Mouse (Mus musculus) spleen, postnatal 36 days (tissue): ENCODE measurements around the gene Cdkn3.
"Not testable (repeated sequence)": the region's sequence is repeated elsewhere in the genome, so short reads cannot be mapped to it uniquely, and the experiment has no call there.

Experiments
- DNase-seq, 2 experiments: peaks; one replicate each; pipeline ENCODE4 v3.0.0; 2022; ENCODE audit warnings: low spot score in 2 of 2, mixed read lengths in 1 of 2

Cdkn3 gene

DNA sequence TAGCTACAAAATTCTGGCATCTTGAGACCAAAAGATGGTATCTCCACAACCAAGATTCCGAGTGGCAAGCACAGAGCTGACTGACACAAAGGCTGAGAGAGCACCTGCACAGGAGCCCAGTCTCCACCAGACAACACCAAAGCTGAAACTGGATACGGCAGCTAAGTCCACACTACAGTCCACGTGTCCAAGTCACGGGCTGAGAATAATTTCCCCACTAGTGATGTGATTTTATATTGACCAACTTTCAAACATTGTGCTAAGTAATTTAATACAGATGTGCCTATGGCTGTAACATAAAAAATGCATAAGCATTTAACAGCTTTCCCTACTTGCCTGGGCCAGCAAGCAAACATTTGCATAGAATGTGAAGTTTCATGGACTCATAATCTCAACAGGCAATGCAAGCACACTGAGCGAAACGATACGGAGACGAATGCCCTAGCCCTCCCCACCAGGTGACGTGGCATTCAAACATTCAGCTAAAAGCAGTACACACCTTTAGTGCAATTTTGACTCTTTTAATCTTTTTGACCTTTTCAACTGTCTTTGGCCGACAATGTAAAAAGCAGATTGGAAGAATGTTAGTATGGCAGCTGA, 23.1 kb downstream of the Cdkn3 start:
- no peak for DNase-seq

DNA sequence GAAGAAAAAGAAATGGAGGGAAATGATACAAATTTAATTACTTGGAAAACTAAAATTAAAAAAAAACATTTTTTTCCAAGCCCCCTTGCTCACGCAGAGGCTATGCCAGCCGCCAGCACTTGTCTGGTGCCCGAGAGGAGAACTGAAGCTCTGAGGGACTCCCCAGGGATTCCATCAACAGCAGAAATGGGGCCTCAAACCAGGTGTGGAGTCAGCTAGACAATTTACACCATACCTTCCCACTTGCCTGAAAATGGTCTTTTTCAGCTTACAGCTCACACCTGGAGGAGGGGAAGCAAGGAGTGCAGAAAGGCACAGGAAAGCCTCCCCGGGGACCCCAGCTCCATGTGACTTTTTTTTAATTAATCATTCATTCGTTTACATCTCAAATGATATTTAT, 24.9 kb downstream of the Cdkn3 start:
- peak; percentile 13 to 25 for DNase-seq

DNA sequence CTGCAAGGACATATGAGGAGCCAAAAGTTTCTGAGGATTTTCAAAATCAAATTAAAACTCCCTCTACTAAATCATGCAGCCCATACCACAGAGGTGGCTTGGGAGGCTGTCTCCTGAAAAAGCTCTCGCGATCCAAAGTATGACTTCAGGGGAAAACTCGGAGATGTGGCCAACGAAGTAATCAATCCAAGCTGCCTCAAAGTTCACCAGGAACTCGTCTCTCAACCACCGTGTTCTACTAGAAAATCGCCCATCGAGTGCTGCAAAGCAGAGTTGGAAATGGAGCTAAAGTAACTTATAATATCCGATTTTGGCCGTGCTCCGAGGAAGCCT, 27.1 kb downstream of the Cdkn3 start:
- DNase-seq = no peak

DNA sequence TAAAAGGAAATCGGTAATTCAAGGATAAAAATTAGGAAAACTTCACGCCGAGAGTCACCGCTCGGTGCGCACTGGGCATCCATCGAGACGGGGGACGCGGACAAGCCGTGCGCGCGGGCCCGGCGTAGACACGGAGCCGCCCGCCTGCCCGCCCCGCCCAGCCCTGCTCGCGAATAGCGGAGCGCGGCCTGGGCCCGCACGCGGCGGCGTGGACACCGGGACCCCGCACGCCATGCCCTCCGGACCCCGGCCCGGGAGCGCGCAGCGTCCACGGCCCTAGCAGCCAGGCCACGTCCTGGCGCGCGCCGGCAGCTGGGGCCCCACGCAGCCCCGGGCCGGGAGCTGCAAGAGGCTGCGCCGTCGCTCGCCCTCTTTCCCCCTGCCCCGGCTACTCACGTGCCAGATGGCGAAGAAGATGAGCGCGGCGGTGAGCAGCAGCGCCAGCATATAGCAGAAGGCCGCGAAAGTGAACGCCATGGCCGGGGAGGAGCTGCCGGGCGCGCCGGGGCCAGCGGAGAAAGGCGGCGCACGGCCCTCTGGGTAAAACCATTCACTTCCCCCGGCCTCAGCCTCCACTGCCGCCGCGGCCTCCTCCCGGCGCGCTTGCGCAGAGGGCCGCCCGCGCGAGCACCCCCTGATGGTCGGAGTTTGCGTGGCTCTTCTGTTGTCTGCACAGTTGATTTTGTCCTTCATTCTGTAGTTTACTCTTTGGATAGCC, 27.6 kb downstream of the Cdkn3 start, which contains the start of gene Cnih1:
Gene Cnih1, minus strand, starts transcription at position 625 of the 718 bp plus-strand sequence.
- DNase-seq = peak; percentile 88 to 91

DNA sequence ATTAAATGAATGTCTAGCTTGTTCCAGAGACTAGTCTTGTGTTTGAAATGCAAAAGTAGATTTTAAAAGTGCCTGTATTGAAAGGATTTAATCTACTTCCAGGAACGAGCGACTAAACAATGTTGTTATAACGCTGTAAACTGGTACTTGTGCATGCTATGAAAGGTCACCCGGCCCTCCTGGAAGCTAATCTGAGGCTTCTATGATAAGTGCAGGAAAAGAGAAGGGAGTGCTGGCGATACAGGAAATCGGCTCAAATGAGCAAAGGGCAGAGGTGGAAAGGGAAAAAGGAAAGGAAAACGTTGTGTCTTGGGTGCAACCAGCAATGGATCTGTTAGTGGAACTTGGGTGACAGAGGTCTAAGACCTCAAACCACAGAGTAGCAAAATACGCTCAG, 28.2 kb downstream of the Cdkn3 start:
- no peak for DNase-seq

DNA sequence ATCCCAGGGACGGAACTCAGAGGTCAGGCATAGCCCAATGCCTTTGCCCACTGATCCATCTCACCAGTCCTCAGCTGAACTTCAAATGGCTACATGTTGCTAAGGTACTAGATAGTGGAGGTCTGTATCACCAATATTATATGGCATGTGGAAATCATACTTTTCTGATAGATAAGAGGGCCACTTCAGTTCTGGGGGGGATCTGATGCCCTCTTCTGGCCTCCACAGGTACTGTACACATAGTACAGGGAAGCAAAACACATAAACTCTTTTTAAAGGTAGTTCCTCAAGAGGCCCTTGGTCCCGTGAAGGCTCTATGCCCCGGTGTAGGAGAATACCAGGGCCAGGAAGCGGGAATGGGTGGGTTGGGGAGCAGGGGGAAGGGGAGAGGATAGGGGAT, 30.0 kb downstream of the Cdkn3 start:
- peak; percentile 25 to 27 for DNase-seq

DNA sequence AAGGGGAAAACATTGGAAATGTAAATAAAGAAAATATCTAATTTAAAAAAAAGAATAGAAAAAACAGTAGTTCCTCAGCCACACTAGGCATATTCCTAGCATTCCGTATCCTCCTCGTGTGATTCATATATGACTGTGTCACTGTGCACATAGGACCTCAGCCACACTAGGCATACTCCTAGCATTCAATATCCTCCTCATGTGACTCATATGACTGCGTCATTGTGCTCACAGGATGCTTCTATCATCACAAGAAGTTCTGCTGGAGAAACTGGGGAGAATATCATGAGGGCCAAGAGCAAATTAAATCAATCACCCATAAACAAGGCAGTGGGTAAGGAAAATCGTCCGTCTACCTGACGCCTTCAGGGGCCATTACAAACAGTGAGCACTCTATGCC, 30.4 kb downstream of the Cdkn3 start:
- DNase-seq = no peak

DNA sequence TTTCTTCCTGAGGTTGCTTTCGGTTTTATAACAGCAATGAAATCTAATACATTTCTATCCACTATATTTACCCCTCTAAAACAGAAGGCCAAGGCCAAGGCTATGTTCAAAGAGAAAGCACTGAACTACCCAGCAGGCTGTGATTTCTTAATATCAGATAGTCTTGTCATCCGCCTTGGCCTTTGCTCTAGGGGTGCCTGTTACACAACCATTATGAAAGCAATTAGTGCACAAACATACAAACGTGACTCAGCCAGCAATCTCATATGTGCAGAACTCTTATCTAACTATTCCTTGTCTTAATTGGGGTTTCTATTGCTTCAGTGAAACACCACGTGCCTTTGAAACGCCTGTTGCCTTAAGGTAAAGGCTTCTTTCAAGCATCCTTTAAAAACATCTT, 33.8 kb downstream of the Cdkn3 start:
- no peak for DNase-seq

DNA sequence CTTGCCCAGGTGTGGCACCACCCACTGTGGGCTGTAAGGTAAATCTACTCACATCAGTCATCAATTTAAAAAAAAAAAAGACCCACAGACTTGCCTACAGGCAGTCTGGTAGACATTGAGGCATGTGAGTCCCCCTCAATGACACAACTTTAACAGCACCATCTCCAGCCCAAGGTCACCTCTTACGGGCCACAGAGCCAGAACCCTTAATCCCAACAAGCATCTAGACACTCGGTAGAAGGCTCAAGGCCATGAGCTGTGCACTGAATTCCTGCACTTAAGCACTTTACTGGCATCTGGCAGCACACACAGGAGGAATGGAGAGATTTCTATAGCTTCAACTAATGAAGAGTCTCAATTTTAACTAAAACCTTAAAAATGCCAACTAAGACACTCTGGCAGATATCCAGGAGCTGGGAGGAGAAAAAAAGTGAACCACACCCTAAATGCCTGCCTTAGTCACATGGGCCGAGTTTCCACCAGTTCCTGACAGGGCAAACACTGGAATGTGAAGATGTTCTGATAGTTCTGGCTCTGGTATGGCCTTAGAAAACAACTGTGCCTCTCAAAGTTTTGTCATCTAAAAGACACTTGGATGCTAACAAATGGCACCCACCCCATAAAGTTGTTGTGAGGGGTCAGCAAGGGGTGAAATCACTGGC, 40.5 kb downstream of the Cdkn3 start:
- peak; percentile 26 to 72 for DNase-seq

DNA sequence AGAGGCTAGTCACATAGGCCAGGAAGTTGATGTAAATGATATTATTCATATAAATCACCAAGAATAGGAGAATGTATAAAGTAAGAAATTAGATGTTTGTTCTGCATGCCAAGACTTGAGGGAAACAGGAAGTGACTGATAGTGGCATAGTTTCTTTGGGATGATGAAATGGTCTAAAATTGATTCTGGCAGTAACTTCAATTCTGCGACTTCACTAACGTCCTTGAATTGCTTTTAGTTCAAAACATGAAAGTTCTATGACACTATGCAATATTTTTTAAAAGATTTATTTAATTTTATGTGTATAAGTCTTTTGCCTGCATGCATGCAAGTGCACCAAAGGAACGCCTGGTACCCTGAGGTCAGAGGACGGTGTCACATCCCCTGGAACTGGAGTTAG, 42.9 kb downstream of the Cdkn3 start:
- DNase-seq = no peak

DNA sequence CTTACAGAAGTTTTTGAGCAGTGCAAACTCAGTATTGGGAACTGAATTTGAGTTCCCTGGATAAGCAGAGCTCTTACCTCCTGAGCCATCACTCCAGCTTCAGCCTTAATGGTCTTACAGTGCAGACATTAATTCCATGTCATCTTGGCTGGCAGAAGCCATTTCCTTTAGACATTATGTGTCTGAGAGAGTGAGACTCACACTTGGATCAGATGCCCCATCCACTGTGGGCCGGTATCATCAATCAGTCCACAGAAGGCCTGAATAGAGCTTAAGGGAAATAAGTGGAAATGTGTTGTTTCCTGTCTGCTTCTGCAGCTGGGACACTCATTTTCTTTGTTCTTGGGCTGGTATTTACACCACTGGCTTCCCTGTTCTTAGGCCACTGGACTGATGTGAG, 43.5 kb downstream of the Cdkn3 start:
- no peak for DNase-seq

DNA sequence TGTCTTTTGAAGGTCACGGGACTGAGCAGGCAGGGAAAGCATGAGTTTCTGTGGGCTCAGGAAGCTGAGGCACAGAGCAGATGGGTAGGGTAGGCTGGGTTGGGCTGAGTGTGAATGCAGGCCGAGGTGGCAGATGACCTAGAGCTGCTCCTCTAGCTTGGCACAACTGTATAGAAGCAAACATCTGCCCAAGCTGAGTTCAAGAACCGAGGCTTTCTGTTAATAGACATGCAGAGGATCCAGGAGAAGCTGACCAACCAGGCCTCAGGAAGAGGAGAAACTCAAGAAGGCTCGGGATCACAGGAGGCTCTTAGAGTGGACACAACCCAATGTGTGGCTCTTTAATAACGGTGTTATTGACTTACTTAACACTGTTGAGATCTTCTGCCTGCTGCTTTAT, 45.8 kb downstream of the Cdkn3 start:
- DNase-seq = no peak

DNA sequence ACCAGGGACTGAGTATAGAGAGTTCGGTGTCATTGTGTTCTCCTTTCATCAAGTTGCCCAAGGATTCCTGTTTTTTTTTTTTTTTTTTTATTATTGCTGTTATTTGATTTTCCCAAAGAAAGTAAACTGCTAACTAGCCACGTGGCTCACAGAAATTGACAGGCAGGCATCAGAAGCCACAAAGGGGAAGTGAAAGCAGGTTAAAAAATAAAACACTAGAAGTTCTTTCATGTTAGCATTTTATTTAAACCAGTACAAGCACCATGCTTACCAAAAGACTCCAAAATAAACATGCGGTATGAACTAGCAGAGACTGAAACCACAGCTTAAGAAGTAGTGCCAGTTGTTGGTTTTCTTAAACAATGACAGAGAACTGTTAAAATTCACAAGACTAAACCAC, 47.6 kb downstream of the Cdkn3 start:
- DNase-seq = peak; percentile 19 to 48

DNA sequence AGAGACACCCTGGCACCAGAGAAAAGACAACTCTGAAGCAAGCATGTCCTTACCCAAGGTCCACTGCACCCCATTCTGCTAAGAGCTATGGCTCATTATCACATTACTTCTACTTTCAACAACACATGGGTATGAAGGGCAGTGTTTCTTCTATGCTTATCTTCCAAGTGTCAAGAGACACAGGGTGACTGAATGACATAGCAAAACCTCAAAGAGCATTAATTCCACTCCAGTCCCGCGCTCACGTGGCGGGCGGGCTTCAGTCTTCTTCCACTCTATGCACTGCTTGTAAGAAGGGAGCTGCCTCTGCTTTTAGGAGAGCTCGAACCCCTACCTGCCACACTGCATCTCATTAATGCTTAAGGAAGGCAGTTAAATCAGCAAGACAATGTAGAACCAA, 55.3 kb downstream of the Cdkn3 start:
- no peak for DNase-seq

DNA sequence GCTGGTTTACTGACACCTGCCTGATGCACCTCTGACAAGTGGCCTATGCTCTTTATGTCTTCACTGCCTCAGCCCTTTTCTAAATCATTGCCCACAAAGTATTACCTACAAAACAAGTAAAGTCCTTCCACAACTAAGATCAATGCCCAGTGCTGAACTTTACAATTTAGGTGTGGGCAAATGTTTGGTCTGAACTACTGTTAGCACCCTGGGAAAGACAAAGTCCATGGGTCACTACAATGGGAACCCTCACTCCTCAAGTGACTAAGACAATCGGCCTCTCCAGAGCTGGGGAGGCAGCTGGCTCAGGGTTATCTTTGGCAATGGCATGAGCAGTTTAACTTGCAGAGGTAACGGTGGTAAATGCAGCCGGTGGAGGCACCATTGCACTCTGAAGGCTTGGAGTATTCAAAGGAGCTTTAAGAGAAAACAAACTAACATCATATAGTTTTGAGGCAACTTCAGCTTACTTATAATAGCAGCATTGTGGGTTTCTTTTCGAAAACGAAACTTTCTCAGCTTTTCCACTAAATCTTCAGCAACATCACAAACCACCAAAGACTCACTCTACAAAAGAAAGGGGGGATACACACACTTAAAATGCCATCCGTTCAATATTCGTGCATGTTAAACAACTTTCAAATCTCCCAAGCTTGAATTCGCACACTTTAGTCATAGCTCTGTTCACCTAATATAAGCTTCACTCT, 56.7 kb downstream of the Cdkn3 start:
- DNase-seq = no peak

DNA sequence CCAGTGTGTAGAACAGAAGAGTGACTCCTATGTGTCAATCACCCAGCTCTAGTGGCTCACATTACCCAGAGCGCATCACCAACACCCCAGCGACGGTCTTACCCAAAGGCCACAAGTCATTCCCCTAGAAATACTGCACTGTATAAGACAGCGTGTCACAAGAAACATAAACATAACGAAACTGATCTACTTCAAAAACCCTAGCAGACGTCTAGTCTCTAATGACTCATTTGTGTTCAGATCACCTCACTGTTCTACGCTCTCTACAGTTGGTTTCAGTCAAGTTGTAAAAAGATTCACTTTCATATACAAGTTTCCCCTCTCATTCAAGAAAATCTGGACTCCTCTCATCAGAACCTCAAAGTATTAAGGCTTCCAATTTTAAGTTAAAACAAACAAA, 58.4 kb downstream of the Cdkn3 start:
- DNase-seq = no peak

DNA sequence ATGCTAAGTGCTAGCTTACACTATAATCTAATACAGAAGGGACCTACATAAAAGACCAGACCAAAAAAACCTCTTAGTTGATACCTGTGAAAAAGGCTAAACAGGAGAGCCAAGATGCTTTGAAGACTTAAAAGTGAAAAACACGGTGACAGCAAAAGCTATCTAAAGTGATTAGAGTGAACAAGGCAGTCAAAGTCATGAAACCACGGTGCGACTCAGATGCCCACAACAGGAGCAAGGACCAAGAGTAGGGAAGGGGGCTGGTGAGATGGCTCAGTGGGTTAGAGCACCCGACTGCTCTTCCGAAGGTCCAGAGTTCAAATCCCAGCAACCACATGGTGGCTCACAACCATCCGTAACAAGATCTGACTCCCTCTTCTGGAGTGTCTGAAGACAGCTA, 59.6 kb downstream of the Cdkn3 start:
- DNase-seq = not testable (repeated sequence)
